Mouse (Mus musculus) embryo, embryonic 11 days (tissue): ENCODE results near the gene Cdhr1.

Experiments used
- DNase-seq: peaks from one replicate; pipeline ENCODE4 v3.0.0-alpha.2; 2015

Gene Cdhr1

GRCm38 (mm10) chr14:37067629-37068028 is 30.5 kb downstream of the Cdhr1 start, which contains the start of gene Lrit2:
Lrit2 (plus strand) TSS chr14:37067929.
- no peak for DNase-seq

DNA sequence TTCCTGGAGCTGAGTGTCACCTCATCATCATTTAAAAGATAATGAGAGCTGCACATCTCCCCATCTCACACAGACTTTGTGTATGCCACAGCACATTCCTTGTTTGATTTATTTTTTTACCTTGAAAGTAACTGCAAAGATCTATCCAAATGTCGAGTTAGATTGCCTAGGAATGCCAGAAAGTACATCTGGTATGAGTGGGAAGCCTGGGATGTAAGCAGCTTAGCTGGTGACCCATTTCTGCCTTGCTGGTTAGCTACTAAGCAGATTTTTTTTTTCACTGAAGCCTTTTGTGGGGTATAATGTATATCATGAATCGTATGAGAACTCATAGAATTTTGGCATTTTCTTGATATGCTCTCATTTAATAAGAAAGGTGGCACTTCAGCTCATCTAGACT is 31.5 kb downstream of the Cdhr1 start:
- no peak for DNase-seq

DNA sequence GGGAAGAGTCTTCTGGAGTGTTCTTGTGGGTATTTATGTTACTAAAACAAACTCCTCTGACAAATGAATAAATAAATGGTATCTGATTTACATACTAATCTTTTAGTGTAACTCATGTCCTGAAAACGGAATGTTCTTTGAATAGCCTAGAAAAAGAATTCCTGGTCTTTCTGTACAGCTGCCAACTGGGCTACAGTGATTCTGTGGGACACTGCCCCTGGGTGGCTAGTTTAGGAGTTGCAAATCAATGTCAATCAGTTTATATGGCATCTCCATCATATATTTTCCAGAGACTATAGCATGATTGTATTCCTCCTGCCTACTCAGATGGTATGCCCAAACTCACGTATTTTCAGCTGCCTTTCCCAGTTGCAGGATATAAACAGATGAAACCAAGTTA is 33.3 kb downstream of the Cdhr1 start:
- DNase-seq: no peak

GRCm38 (mm10) chr14:37048914-37049410 is 49.2 kb downstream of the Cdhr1 start, which contains the start of gene Rgr:
Rgr (minus strand) TSS chr14:37048964.
- DNase-seq: no peak

DNA sequence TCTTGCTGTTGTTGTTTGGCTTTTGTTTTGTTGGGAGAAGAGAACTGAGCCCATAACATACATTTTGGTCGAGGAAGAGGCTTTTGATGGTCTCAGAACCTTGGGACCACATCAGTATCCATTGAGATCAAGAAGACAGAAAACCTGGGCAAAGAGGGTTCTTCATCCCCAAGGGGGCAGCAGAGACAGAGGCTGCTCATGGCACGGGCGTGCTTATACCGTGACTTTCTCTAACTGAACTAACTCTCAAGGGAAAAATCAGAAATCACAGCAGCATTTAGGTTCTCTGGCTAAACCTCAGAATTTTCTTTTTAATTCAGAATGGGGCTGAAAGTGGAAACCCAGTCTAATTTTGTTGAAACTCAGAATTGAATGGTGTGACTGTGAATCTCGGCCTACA is 63.7 kb downstream of the Cdhr1 start:
- DNase-seq: peak; percentile 6

DNA sequence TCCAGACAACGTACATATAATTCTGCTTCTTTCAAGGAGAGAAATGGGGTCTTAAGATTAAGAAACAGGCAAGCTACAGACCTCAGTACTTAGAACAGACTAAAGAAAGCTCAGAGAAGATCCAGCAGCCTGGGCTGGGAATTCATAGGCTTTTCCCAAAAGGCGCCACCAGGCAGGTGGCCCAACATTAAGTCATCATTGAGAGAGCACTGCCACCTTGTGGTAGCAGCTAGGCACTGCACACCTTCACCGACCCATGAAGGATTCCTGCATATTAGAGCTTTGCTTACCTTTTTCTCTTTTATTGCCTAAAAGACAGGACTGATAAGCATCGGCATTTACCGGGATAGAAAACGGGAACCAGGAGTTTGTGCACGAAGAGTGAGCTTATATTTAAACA is 64.9 kb downstream of the Cdhr1 start:
- peak; percentile 80 for DNase-seq

GRCm38 (mm10) chr14:37032481-37033104 is 65.6 kb downstream of the Cdhr1 start:
- DNase-seq: no peak

- no peak for DNase-seq
These were observed 69.6 kb downstream of the Cdhr1 start for GRCm38 (mm10) chr14:37028555-37028954.

GRCm38 (mm10) chr14:37027951-37028350 is 70.2 kb downstream of the Cdhr1 start:
- no peak for DNase-seq
